Mouse (Mus musculus) liver, embryonic 12.5 days (tissue): ENCODE data around the gene C1qc. TPM values are rescaled to one million over a fixed set of nuclear protein-coding genes. Genes with fewer than 3 reads are reported as not detected.

ENCODE experiments used
- ATAC-seq: fragments of 200-750 bp; cut with Nextera tagmentation; 2 replicates; pipeline ENCODE4 v1.8.0; 2017; ENCODE audit warnings: moderate number of reproducible peaks, mild to moderate bottlenecking, moderate library complexity
- H3K27ac ChIP-seq: fragments of 300-500 bp; sonication (generic); 2 replicates; pipeline ENCODE4 v1.5.1; 2016; ENCODE audit warnings: mild to moderate bottlenecking
- H3K27me3 ChIP-seq: fragments of 300-500 bp; sonication (generic); replicated peaks from 2 replicates; pipeline ENCODE4 v1.6.1; 2016; ENCODE audit warnings: mild to moderate bottlenecking, moderate library complexity
- H3K36me3 ChIP-seq: fragments of 300-500 bp; sonication (generic); 2 replicates; pipeline ENCODE4 v1.6.1; 2016; ENCODE audit warnings: mild to moderate bottlenecking, moderate library complexity
- H3K4me1 ChIP-seq: fragments of 300-500 bp; sonication (generic); 2 replicates; pipeline ENCODE4 v1.6.1; 2016
- H3K4me2 ChIP-seq: fragments of 300-500 bp; sonication (generic); 2 replicates; pipeline ENCODE4 v1.6.1; 2016; ENCODE audit warnings: mild to moderate bottlenecking, moderate library complexity
- H3K4me3 ChIP-seq: fragments of 300-500 bp; sonication (generic); 2 replicates; pipeline ENCODE4 v1.5.1; 2016; ENCODE audit warnings: mild to moderate bottlenecking, moderate library complexity
- H3K9ac ChIP-seq: fragments of 300-500 bp; sonication (generic); 2 replicates; pipeline ENCODE4 v1.6.1; 2016; ENCODE audit warnings: mild to moderate bottlenecking, moderate library complexity
- H3K9me3 ChIP-seq: fragments of 300-500 bp; sonication (generic); replicated peaks from 2 replicates; pipeline ENCODE4 v1.6.1; 2016; ENCODE audit warnings: mild to moderate bottlenecking, moderate library complexity
- WGBS: fragments of 180-500 bp; shearing (Covaris S2); methylation state at CpG from one replicate; pipeline ENCODE4 v1.1.7; 2016; ENCODE audit not compliant: insufficient replicate concordance; 5-methylcytosine and 5-hydroxymethylcytosine counted together
- polyA plus RNA-seq: library from polyadenylated mRNA; unstranded; fragments of >200 nt; fragmentation: Nextera tagmentation; extraction: Ambion mirVana; gene quantifications from 2 replicates; pipeline ENCODE4 v1.2.1, GENCODE M21; 2016

The C1qc gene
- polyA plus RNA-seq, 1 experiment from 2014 or later = 33.5 TPM

DNA sequence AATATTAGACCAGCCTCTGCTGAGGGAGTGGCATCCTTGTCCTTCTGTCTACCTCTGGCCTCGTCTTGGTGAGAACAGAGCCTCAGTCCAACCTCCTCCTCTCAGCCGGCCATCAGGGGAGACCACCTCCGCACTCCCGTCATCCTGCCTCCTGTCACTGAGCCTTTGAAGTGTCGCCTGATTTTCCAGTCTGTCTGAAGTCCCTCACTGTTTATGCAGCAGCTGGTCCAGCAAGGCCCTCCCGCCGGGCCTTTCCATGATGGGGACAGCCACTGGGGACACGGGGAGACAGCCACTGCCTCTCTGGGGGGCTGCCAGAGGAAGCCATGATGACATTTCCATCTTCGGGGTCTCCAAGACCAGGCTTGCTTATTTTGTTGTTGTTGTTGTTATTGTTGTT lies 20.0 kb upstream of the C1qc start:
- H3K4me2 ChIP-seq = no peak overlapping the region
- H3K27ac ChIP-seq = no peak overlapping the region
- peaks cover 68% of the 10 kb centered on the region for H3K27me3 ChIP-seq
- no peak for ATAC-seq
- H3K4me3 ChIP-seq = no peak overlapping the region
- H3K36me3 ChIP-seq = no peaks in the 10 kb centered on the region
- no peaks in the 10 kb centered on the region for H3K4me1 ChIP-seq
- H3K9me3 ChIP-seq = no peaks in the 10 kb centered on the region
- 33% methylated on average over 9 of the region's 9 CpGs for WGBS
- H3K9ac ChIP-seq = no peak overlapping the region

DNA sequence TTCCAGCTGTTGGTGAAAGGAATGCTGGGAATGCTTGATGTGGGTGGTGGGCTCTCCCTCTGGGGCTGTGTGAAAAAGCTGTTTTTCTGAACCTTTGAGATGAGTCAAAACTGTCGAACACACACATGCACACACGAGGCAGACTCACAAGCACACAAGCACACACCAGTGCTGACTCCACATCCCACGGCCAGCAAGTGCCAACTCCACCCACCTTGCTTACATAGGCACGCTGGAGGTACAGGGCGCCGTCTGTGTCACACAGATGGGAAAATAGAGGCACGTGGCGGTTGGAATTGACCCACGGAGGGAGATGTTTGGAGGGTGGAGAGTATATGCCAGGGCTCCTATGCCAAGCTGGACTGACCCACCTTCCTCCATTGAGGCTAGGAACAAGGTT lies 18.9 kb upstream of the C1qc start:
- Histone ChIP-seq H3K27me3 (peaks cover 76% of the 10 kb centered on the region), H3K4me1 (no peaks in the 10 kb centered on the region), H3K27ac (no peak overlapping the region), H3K4me2 (no peak overlapping the region), H3K9me3 (no peaks in the 10 kb centered on the region), H3K4me3 (no peak overlapping the region), H3K9ac (no peak overlapping the region), H3K36me3 (no peaks in the 10 kb centered on the region)
- no peak for ATAC-seq
- whole genome bisulfite sequencing = 38% methylated on average over 9 of the region's 9 CpGs

DNA sequence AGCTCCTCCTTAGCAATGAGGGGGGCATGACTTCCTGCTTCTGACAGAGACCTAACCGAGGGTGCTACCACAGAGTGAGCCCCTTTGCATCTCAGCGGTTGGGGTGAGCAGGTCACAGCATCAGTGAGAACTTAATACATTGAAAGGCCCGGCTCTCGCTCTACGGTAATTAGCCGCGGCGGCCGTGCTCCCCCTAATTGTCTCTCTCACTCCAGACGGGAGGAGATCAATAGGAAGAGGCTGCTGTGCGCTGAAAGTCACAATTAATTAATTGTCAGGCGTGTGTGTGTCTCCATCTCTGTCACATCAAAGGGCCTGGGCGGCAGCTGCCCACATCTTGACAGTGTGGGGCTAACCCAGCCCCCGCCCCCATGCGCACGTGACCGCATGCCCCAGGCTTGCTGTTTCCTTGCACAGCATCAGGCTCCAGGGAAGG lies 18.4 kb upstream of the C1qc start:
- WGBS = 15% methylated on average over 17 of the region's 17 CpGs
- no peak for ATAC-seq
- H3K4me2 ChIP-seq = no peak overlapping the region
- H3K9me3 ChIP-seq = no peaks in the 10 kb centered on the region
- no peaks in the 10 kb centered on the region for H3K4me1 ChIP-seq
- H3K27ac ChIP-seq = no peak overlapping the region
- H3K36me3 ChIP-seq = no peaks in the 10 kb centered on the region
- H3K4me3 ChIP-seq = no peak overlapping the region
- peaks cover 82% of the 10 kb centered on the region for H3K27me3 ChIP-seq
- H3K9ac ChIP-seq = no peak overlapping the region

DNA sequence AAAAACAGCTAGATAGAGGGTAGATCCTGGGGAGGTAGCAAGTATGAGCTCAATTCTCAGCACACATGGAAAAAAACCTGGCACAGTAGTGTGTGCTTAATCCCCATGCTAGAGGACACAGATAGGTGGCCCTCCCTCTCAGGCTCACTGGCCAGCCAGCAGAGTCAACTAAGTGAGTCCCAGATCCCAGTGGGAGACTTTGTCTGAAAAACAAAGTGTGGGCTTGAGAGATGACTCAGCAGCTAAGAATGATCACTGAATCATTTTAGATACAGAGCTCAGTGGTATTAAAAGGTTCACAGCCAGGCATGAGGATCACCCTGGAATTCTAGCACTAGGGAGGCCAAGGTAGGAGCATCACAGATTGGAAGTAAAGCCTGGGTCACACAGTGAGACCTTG lies 14.9 kb upstream of the C1qc start:
- Histone ChIP-seq H3K9ac (no peak overlapping the region), H3K4me2 (no peak overlapping the region), H3K27ac (no peak overlapping the region), H3K9me3 (no peaks in the 10 kb centered on the region), H3K36me3 (no peaks in the 10 kb centered on the region), H3K4me3 (no peak overlapping the region), H3K4me1 (no peaks in the 10 kb centered on the region), H3K27me3 (peaks cover 87% of the 10 kb centered on the region)
- ATAC-seq = no peak

DNA sequence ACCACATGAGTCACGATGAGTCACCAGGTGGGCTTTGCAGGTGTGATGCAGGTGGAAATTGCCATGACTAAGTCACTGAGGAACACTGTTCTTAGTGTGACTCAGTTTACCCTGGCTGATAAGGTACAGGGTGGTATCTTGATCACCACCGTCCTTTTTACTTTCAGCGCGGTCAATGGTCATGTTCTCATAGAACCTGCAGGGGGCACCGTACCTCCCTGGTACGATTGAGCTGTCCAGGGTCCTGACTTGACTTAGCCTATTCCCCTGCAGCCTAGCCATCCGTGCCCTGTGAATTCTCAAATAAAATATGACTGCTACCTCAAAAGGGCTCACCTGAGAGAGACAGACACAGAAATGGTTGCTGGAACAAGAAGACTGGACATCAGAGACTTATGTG lies 14.2 kb upstream of the C1qc start:
- Histone ChIP-seq H3K9ac (no peak overlapping the region), H3K27me3 (peaks cover 87% of the 10 kb centered on the region), H3K9me3 (no peaks in the 10 kb centered on the region), H3K4me1 (no peaks in the 10 kb centered on the region), H3K4me2 (no peak overlapping the region), H3K36me3 (no peaks in the 10 kb centered on the region), H3K27ac (no peak overlapping the region), H3K4me3 (no peak overlapping the region)
- WGBS = 12% methylated on average over 7 of the region's 7 CpGs
- ATAC-seq = no peak

DNA sequence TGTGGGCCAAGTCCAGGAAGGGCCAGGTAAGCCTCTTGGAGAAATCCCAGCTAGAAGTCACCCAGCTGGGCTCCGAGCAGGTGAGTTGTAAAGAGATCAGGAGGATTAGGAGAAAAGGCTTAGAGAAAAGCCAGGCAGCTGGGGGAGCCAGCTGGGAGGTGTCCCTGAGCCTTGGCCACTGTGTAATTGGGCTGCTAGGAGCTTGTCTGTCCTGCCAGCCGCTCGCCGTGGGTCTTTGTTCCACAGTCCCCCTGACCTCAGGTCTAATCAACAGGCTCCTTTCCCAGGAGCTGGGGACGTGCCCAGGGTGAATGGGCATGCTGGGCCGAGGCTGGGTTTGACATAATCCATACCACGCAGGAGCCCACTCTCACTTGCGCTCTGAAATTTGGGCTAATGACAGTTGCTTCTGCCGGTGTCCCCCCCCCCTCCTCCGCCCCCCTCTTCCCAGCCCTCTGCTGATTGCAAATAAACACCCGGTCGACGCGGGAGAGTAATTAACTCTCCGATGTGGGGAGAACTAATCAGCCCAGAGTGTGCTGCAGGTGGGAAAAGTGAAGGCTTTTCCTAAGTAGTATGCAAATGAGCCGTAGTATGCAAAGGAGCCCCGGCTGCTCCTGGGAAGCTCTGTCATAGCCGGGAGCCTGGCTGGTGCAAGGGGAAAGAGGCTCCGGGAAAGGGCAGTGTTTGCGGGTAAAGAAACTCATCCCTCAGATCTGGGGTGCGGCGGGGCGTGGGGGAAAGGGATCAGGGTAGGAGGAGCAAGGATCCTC lies 12.1 kb upstream of the C1qc start:
- WGBS = 7% methylated on average over 23 of the region's 23 CpGs
- peaks cover 67% of the 10 kb centered on the region for H3K27me3 ChIP-seq
- H3K27ac ChIP-seq = no peak overlapping the region
- H3K36me3 ChIP-seq = no peaks in the 10 kb centered on the region
- H3K9me3 ChIP-seq = no peaks in the 10 kb centered on the region
- no peak for ATAC-seq
- no peak overlapping the region for H3K4me2 ChIP-seq
- no peak overlapping the region for H3K9ac ChIP-seq
- H3K4me3 ChIP-seq = no peak overlapping the region
- H3K4me1 ChIP-seq = no peaks in the 10 kb centered on the region

DNA sequence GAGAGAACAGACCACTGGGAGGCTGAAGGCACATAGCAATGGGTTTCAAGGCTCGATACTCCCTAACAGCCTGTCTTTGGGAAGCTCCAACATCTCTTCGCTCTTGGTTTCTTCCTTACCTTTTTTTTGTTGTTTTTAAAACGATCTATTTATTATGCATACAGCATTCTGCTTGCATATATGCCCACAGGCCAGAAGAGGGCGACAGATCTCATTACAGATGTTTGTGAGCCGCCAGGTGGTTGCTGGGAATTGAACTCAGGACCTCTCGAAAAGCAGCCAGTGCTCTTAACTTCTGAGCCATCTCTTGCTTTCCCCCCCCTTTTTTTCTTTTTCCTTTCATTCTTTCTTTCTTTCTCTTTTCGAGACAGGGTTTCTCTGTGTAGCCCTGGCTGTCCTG lies 6.3 kb upstream of the C1qc start:
- Histone ChIP-seq H3K27me3 (peaks cover 65% of the 10 kb centered on the region), H3K27ac (no peak overlapping the region), H3K36me3 (no peaks in the 10 kb centered on the region), H3K9me3 (no peaks in the 10 kb centered on the region), H3K4me1 (no peaks in the 10 kb centered on the region), H3K4me3 (no peak overlapping the region), H3K9ac (no peak overlapping the region), H3K4me2 (no peak overlapping the region)
- no peak for ATAC-seq
- WGBS = 51% methylated on average over 7 of the region's 7 CpGs

DNA sequence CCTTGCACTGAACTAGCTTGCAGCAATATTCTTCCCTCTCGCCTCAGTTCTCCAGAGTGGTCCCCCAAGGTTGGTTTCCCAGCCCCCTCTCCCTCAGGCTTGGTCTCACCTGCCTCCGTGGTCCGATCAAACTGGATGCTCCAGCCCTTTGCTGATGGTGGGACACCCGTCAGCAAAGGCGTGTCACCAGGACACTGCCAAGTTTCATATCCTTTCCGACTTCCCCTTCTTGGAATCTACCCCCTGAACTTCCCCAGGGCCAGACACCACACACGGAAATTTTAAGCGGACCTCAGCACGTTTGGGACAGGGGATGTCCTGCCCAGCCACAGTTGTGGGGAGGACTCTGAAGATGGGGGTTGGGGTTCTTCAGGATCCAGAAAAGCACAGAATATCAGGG lies 5.8 kb upstream of the C1qc start, which contains the start of gene C1qa:
C1qa (minus strand) TSS at position 167 of the 400 bp plus-strand sequence.
- H3K36me3 ChIP-seq = no peaks in the 10 kb centered on the region
- peaks cover 63% of the 10 kb centered on the region for H3K27me3 ChIP-seq
- H3K27ac ChIP-seq = no peak within 1 kb of the TSS
- H3K9me3 ChIP-seq = no peaks in the 10 kb centered on the region
- 60% methylated on average over 9 of the region's 9 CpGs for WGBS
- no peak for ATAC-seq
- no peak within 1 kb of the TSS for H3K4me2 ChIP-seq
- no peak within 1 kb of the TSS for H3K9ac ChIP-seq
- H3K4me1 ChIP-seq = no peaks in the 10 kb centered on the region
- H3K4me3 ChIP-seq = no peak within 1 kb of the TSS

DNA sequence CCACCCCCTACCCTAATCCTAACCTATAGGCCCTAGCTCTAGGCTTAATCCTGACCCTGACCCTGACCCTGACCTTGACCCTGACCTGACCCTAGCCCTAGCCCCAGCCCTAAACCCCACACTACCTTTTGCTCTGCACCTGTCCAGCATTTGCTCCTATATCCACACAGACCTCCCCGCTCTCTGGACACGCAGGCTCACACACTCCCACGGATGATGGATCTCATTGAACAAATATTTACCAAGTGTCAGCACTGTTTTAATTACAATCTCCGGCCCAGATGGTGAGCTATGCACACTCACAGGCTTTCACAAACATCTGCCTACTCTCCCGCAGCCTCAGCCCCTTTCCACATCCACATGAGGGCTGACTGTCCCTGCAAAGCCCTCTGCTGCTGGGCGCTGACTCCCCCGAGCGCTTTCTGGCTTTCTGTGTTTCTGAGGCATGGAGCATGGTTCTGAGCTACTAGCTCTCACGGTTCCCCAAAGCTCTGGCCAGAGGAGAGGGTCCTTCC lies 5.3 kb upstream of the C1qc start:
- Histone ChIP-seq H3K4me2 (no peak overlapping the region), H3K27ac (no peak overlapping the region), H3K9ac (no peak overlapping the region), H3K9me3 (no peaks in the 10 kb centered on the region), H3K36me3 (no peaks in the 10 kb centered on the region), H3K27me3 (peaks cover 60% of the 10 kb centered on the region), H3K4me1 (no peaks in the 10 kb centered on the region), H3K4me3 (no peak overlapping the region)
- 53% methylated on average over 9 of the region's 9 CpGs for WGBS
- ATAC-seq = no peak

DNA sequence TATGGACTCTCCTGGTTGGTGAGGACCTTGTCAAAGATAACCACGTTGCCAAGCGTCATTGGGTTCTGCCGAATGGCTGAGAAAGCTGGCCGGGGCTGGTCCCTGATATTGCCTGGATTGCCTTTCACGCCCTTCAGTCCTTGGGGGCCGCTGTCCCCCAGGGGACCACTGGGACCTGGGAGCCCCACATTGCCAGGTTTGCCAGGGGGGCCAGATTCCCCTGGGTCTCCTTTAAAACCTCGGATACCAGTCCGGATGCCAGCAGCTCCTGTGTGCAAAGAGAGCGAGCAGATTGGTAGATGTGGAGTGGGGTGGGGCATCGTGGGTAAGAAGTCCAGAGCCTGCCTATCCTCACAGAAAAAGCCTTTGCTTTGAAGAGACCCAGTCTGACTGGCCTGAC lies 3.6 kb upstream of the C1qc start:
- 28% methylated on average over 10 of the region's 10 CpGs for WGBS
- H3K4me1 ChIP-seq = no peaks in the 10 kb centered on the region
- no peak overlapping the region for H3K4me2 ChIP-seq
- H3K9ac ChIP-seq = no peak overlapping the region
- no peaks in the 10 kb centered on the region for H3K9me3 ChIP-seq
- no peaks in the 10 kb centered on the region for H3K36me3 ChIP-seq
- no peak for ATAC-seq
- H3K27ac ChIP-seq = no peak overlapping the region
- H3K4me3 ChIP-seq = no peak overlapping the region
- H3K27me3 ChIP-seq = peaks cover 57% of the 10 kb centered on the region

DNA sequence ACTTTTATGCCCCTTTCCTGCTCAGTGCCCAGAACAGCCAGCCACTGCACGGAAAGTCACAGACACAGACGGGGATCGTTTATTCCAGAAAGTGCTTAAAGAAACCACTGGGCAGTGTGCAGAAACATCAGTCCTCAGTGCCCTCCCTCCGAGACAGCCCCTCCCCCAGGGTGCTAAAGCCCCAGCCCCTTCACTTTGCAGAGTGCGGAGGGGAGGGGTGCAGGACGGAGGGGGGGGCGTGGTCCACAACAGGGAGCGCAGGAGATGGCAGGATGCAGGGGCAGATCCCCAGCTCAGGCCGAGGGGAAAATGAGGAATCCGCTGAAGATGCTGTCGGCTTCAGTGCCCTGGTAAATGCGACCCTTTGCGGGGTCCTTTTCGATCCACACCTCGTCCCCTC lies 3.0 kb upstream of the C1qc start:
- H3K36me3 ChIP-seq = no peaks in the 10 kb centered on the region
- no peak overlapping the region for H3K27ac ChIP-seq
- no peak for ATAC-seq
- WGBS = 11% methylated on average over 14 of the region's 15 CpGs
- no peaks in the 10 kb centered on the region for H3K4me1 ChIP-seq
- H3K4me2 ChIP-seq = no peak overlapping the region
- H3K9me3 ChIP-seq = no peaks in the 10 kb centered on the region
- peaks cover 62% of the 10 kb centered on the region for H3K27me3 ChIP-seq
- H3K4me3 ChIP-seq = no peak overlapping the region
- H3K9ac ChIP-seq = no peak overlapping the region

DNA sequence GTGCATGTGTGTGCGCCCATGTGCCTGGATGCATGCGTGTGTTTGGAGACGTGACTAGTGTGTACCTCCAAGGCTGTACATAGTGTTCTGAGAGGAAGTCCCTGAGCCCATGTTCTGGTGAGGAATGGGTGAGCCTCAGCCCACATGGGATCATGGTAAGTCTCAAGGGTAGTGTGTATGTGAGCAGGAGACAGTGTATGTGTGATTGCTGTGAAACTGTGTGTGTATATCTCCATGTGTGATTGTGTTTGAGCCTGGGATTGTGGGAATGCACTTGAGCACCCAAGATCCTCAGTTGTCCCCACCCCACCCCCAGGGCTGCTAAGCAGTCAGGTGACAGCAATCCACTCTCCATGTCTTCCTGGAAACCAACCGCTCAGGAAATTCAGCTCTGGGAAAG lies 2.0 kb upstream of the C1qc start:
- ATAC-seq = no peak
- Histone ChIP-seq H3K27ac (no peak overlapping the region), H3K4me2 (no peak overlapping the region), H3K4me3 (no peak overlapping the region), H3K36me3 (no peaks in the 10 kb centered on the region), H3K9ac (no peak overlapping the region), H3K27me3 (peaks cover 70% of the 10 kb centered on the region), H3K9me3 (no peaks in the 10 kb centered on the region), H3K4me1 (no peaks in the 10 kb centered on the region)
- 53% methylated on average over 4 of the region's 4 CpGs for WGBS
